Mouse (Mus musculus): ENCODE results near the gene Gm27027. TPM values are rescaled to one million over a fixed set of nuclear protein-coding genes. Genes with fewer than 3 reads are reported as not detected.

Gm27027 gene
- polyA plus RNA-seq, 1 experiment from 2014 or later, result not detected

DNA sequence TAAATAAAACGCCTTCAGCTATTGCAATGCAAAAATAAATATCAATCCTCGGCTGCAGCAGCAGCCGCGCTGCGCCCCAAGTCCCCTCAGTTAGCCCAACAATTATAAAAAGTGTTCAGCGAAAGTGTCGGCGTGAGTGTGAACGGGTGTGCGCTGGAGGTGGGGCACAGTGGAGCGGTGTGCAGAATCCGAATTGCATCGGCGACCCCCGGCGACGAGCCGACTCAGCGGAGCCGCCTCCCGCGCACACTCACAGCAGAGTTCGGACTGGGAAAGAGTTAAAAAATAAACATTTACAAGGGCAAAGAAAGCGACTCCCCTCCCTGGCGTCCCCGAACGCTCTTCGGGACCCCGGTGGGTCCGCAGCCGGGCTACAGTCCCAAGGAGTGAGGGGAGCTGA is 40.3 kb downstream of the Gm27027 start:
- Histone ChIP-seq H3K4me3 (ENCODE audit: low read depth, low read length) (peak overlapping the region; percentile 46), H3K27me3 (ENCODE audit: control insufficient read depth, insufficient read depth, low read length) (peaks cover 51% of the 10 kb centered on the region), H3K9ac (ENCODE audit: low read length) (peak overlapping the region; percentile 66), H3K4me2 (ENCODE audit: low read depth, severe bottlenecking) (peak overlapping the region; percentile 97), H3K4me1 (ENCODE audit: control insufficient read depth, insufficient read depth, low read length) (peaks cover 14% of the 10 kb centered on the region), H3K27ac (replicated peaks; ENCODE audit: low read depth, low read length) (no peak overlapping the region), H3K36me3 (ENCODE audit: control insufficient read depth, insufficient read depth, low read length) (no peaks in the 10 kb centered on the region), H3K9me3 (ENCODE audit: control insufficient read depth, low read length) (no peaks in the 10 kb centered on the region; the same call in 1 of the 2 replicates)
- WGBS, result under 1% methylated on average over 31 of the region's 31 CpGs
- no peak for ATAC-seq (ENCODE audit: insufficient number of reproducible peaks, low FRiP score, low TSS enrichment, low read depth)
- no peak for DNase-seq (ENCODE audit: low spot score)

- DNase-seq (ENCODE audit: low spot score), result peak; percentile 39
- Histone ChIP-seq H3K27me3 (ENCODE audit: control insufficient read depth, insufficient read depth, low read length) (peaks cover 51% of the 10 kb centered on the region), H3K4me1 (ENCODE audit: control insufficient read depth, insufficient read depth, low read length) (peaks cover 14% of the 10 kb centered on the region), H3K9me3 (ENCODE audit: control insufficient read depth, low read length) (no peaks in the 10 kb centered on the region; the same call in 1 of the 2 replicates), H3K4me3 (ENCODE audit: low read depth, low read length) (peak overlapping the region; percentile 46), H3K27ac (replicated peaks; ENCODE audit: low read depth, low read length) (no peak overlapping the region), H3K4me2 (ENCODE audit: low read depth, severe bottlenecking) (peak overlapping the region; percentile 97), H3K36me3 (ENCODE audit: control insufficient read depth, insufficient read depth, low read length) (no peaks in the 10 kb centered on the region), H3K9ac (ENCODE audit: low read length) (no peak overlapping the region)
- ATAC-seq (ENCODE audit: insufficient number of reproducible peaks, low FRiP score, low TSS enrichment, low read depth), result no peak
- 1% methylated on average over 32 of the region's 32 CpGs for WGBS
Observed at GRCm38 (mm10) chr2:93954781-93955578, 41.2 kb downstream of the Gm27027 start.

DNA sequence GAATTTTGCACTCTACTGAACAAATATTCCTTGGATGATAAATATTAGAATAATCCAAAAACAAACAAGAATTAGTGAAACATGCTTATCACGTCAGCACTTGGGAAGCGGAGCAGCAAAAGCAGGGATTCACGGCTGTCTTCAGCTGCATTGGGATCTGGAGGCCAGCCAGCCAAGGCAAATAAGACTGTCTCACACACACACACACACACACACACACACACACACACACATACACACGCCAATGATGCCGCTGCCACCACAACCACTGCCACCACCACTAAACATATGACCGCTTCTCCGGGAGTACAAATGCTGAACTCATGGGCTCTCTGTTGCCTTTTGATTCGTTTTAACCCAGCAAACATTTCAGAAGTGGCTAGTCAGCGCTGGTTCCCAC is 42.4 kb downstream of the Gm27027 start:
- no peak overlapping the region for H3K9ac ChIP-seq (ENCODE audit: low read length)
- ATAC-seq (ENCODE audit: insufficient number of reproducible peaks, low FRiP score, low TSS enrichment, low read depth), result no peak

GRCm38 (mm10) chr2:93946976-93947375 is 49.2 kb downstream of the Gm27027 start:
- Histone ChIP-seq H3K27me3 (ENCODE audit: control insufficient read depth, insufficient read depth, low read length) (no peaks in the 10 kb centered on the region), H3K4me3 (ENCODE audit: low read depth, low read length) (no peak overlapping the region), H3K27ac (replicated peaks; ENCODE audit: low read depth, low read length) (no peak overlapping the region), H3K36me3 (ENCODE audit: control insufficient read depth, insufficient read depth, low read length) (no peaks in the 10 kb centered on the region), H3K9me3 (ENCODE audit: control insufficient read depth, low read length) (no peaks in the 10 kb centered on the region), H3K9ac (ENCODE audit: low read length) (no peak overlapping the region), H3K4me2 (ENCODE audit: low read depth, severe bottlenecking) (no peak overlapping the region), H3K4me1 (ENCODE audit: control insufficient read depth, insufficient read depth, low read length) (no peaks in the 10 kb centered on the region)
- ATAC-seq (ENCODE audit: insufficient number of reproducible peaks, low FRiP score, low TSS enrichment, low read depth) (no peak), DNase-seq (ENCODE audit: low spot score) (no peak)
- 75% methylated on average over 5 of the region's 5 CpGs for WGBS

More for the DNA sequence above, 42.4 kb downstream of the Gm27027 start:
- H3K4me1 ChIP-seq (ENCODE audit: control insufficient read depth, insufficient read depth, low read length), result peaks cover 14% of the 10 kb centered on the region
- H3K36me3 ChIP-seq (ENCODE audit: control insufficient read depth, insufficient read depth, low read length), result no peaks in the 10 kb centered on the region
- WGBS, result 84% methylated on average over 9 of the region's 9 CpGs
- no peaks in the 10 kb centered on the region; the same call in 1 of the 2 replicates for H3K9me3 ChIP-seq (ENCODE audit: control insufficient read depth, low read length)
- H3K4me2 ChIP-seq (ENCODE audit: low read depth, severe bottlenecking), result no peak overlapping the region
- no peak for DNase-seq (ENCODE audit: low spot score)
- no peak overlapping the region for H3K27ac ChIP-seq (replicated peaks; ENCODE audit: low read depth, low read length)
- H3K27me3 ChIP-seq (ENCODE audit: control insufficient read depth, insufficient read depth, low read length), result peaks cover 51% of the 10 kb centered on the region
- no peak overlapping the region for H3K4me3 ChIP-seq (ENCODE audit: low read depth, low read length)

DNA sequence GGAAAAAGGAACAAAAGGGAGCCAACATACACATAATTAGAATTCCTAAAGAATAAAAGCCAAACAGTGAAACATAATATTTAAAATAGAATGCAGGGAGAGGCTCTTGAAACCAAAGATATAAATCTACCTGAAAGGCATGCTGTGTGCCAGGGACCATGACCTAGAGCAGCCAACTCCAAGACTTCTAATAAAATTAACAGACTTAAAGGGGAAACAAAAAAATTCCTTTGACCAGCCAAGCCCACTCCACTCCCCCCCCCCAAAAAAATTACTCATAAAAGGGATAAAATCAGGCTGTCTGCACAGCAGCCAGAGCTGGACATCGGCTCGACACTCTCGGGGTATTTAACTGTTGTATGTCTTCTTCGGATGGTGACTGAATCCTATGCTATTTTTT is 51.3 kb downstream of the Gm27027 start:
- H3K27ac ChIP-seq (replicated peaks; ENCODE audit: low read depth, low read length), result no peak overlapping the region
- no peaks in the 10 kb centered on the region for H3K9me3 ChIP-seq (ENCODE audit: control insufficient read depth, low read length)
- no peak overlapping the region for H3K4me2 ChIP-seq (ENCODE audit: low read depth, severe bottlenecking)
- WGBS, result 93% methylated on average over 4 of the region's 4 CpGs
- no peak overlapping the region for H3K4me3 ChIP-seq (ENCODE audit: low read depth, low read length)
- H3K9ac ChIP-seq (ENCODE audit: low read length), result no peak overlapping the region
- DNase-seq (ENCODE audit: low spot score) (no peak), ATAC-seq (ENCODE audit: insufficient number of reproducible peaks, low FRiP score, low TSS enrichment, low read depth) (no peak)
- H3K4me1 ChIP-seq (ENCODE audit: control insufficient read depth, insufficient read depth, low read length), result no peaks in the 10 kb centered on the region
- no peaks in the 10 kb centered on the region for H3K27me3 ChIP-seq (ENCODE audit: control insufficient read depth, insufficient read depth, low read length)
- no peaks in the 10 kb centered on the region for H3K36me3 ChIP-seq (ENCODE audit: control insufficient read depth, insufficient read depth, low read length)

DNA sequence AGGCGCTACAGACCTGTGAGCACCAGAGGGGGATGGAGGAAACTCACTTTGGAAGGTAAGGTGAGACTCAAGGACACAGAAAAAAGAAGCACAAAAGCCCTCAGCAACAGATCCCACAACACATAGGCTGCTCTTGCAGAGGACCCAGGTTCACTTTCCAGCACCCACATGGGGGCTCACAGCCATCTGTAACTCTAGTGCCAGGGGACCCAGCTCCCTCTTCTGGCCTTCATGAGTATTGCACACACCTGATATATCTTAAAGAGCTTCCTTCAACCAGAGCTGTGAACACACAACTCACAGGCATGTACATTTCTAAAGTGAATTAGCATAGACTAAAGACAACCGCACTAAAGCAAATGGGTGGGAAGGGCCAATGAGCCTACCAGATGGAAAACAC is 52.1 kb downstream of the Gm27027 start:
- no peak for ATAC-seq (ENCODE audit: insufficient number of reproducible peaks, low FRiP score, low TSS enrichment, low read depth)

GRCm38 (mm10) chr2:93941670-93942069 is 54.5 kb downstream of the Gm27027 start:
- no peak for DNase-seq (ENCODE audit: low spot score)

More for the DNA sequence above, 52.1 kb downstream of the Gm27027 start:
- H3K9me3 ChIP-seq (ENCODE audit: control insufficient read depth, low read length), result no peaks in the 10 kb centered on the region
- H3K9ac ChIP-seq (ENCODE audit: low read length), result no peak overlapping the region
- no peak for DNase-seq (ENCODE audit: low spot score)
- 82% methylated on average over 2 of the region's 2 CpGs for WGBS
- no peaks in the 10 kb centered on the region for H3K4me1 ChIP-seq (ENCODE audit: control insufficient read depth, insufficient read depth, low read length)
- H3K27me3 ChIP-seq (ENCODE audit: control insufficient read depth, insufficient read depth, low read length), result no peaks in the 10 kb centered on the region
- no peak overlapping the region for H3K27ac ChIP-seq (replicated peaks; ENCODE audit: low read depth, low read length)
- no peak overlapping the region for H3K4me3 ChIP-seq (ENCODE audit: low read depth, low read length)
- H3K36me3 ChIP-seq (ENCODE audit: control insufficient read depth, insufficient read depth, low read length), result no peaks in the 10 kb centered on the region
- H3K4me2 ChIP-seq (ENCODE audit: low read depth, severe bottlenecking), result no peak overlapping the region

DNA sequence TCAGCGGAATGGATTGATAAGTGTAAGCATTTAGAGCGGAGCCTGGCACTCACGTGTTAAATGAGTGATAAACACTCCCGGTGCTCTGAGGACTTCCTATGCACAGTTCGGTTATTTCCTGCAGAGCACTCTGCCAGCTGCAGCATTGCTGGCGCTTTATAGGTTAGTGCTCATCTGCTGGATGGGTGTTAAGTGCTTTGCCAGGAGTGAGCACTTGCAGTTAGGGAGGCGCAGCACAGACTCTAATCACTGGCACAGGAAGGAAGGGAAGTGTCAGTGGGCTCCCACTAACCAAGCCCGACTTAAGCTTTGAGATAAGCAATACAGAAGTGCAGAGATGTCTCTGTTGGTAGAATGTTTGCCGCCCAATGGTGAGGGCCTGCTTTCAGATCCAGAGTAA is 57.6 kb downstream of the Gm27027 start:
- no peaks in the 10 kb centered on the region for H3K4me1 ChIP-seq (ENCODE audit: control insufficient read depth, insufficient read depth, low read length)
- H3K9me3 ChIP-seq (ENCODE audit: control insufficient read depth, low read length), result no peaks in the 10 kb centered on the region
- 65% methylated on average over 9 of the region's 9 CpGs for WGBS
- no peak overlapping the region for H3K9ac ChIP-seq (ENCODE audit: low read length)
- no peaks in the 10 kb centered on the region for H3K27me3 ChIP-seq (ENCODE audit: control insufficient read depth, insufficient read depth, low read length)
- ATAC-seq (ENCODE audit: insufficient number of reproducible peaks, low FRiP score, low TSS enrichment, low read depth) (no peak), DNase-seq (ENCODE audit: low spot score) (no peak)
- H3K4me2 ChIP-seq (ENCODE audit: low read depth, severe bottlenecking), result no peak overlapping the region
- H3K4me3 ChIP-seq (ENCODE audit: low read depth, low read length), result no peak overlapping the region
- no peak overlapping the region for H3K27ac ChIP-seq (replicated peaks; ENCODE audit: low read depth, low read length)
- H3K36me3 ChIP-seq (ENCODE audit: control insufficient read depth, insufficient read depth, low read length), result no peaks in the 10 kb centered on the region

More at GRCm38 (mm10) chr2:93941670-93942069, 54.5 kb downstream of the Gm27027 start:
- H3K27me3 ChIP-seq (ENCODE audit: control insufficient read depth, insufficient read depth, low read length), result no peaks in the 10 kb centered on the region
- WGBS, result 89% methylated on average over 11 of the region's 11 CpGs
- H3K4me3 ChIP-seq (ENCODE audit: low read depth, low read length), result no peak overlapping the region
- H3K27ac ChIP-seq (replicated peaks; ENCODE audit: low read depth, low read length), result no peak overlapping the region
- no peaks in the 10 kb centered on the region for H3K36me3 ChIP-seq (ENCODE audit: control insufficient read depth, insufficient read depth, low read length)
- no peak overlapping the region for H3K4me2 ChIP-seq (ENCODE audit: low read depth, severe bottlenecking)
- no peaks in the 10 kb centered on the region for H3K9me3 ChIP-seq (ENCODE audit: control insufficient read depth, low read length)
- H3K4me1 ChIP-seq (ENCODE audit: control insufficient read depth, insufficient read depth, low read length), result no peaks in the 10 kb centered on the region
- H3K9ac ChIP-seq (ENCODE audit: low read length), result no peak overlapping the region
- ATAC-seq (ENCODE audit: insufficient number of reproducible peaks, low FRiP score, low TSS enrichment, low read depth), result no peak
